Mouse (Mus musculus) embryonic facial prominence, embryonic 14.5 days (tissue): ENCODE data around the gene Agrn. TPM values are rescaled to one million over a fixed set of nuclear protein-coding genes. Genes with fewer than 3 reads are reported as not detected.

ENCODE experiments used
- ATAC-seq: fragments of 200-750 bp; cut with Nextera tagmentation; 2 replicates; pipeline ENCODE4 v1.8.0; 2017; ENCODE audit warnings: low read depth, moderate number of reproducible peaks, moderate TSS enrichment
- DNase-seq: peaks from one replicate; pipeline ENCODE4 v3.0.0-alpha.2; 2015; ENCODE audit warnings: low spot score
- H3K27ac ChIP-seq: fragments of 300-500 bp; sonication (generic); replicated peaks from 2 replicates; pipeline ENCODE4 v1.5.1; 2014; ENCODE audit warnings: low read depth, mild to moderate bottlenecking, low read length, moderate library complexity
- H3K27me3 ChIP-seq: fragments of 300-500 bp; sonication (generic); replicated peaks from 2 replicates; pipeline ENCODE4 v1.6.1; 2014; ENCODE audit warnings: low read length; ENCODE audit not compliant: control insufficient read depth, insufficient read depth
- H3K36me3 ChIP-seq: fragments of 300-500 bp; sonication (generic); 2 replicates; pipeline ENCODE4 v1.6.1; 2014; ENCODE audit warnings: low read length, mixed read lengths; ENCODE audit not compliant: control insufficient read depth, insufficient read depth
- H3K4me1 ChIP-seq: fragments of 300-500 bp; sonication (generic); 2 replicates; pipeline ENCODE4 v1.6.1; 2014; ENCODE audit warnings: antibody characterized with exemption, low read length; ENCODE audit not compliant: control insufficient read depth, insufficient read depth
- H3K4me2 ChIP-seq: fragments of 300-500 bp; sonication (generic); 2 replicates; pipeline ENCODE4 v1.6.1; 2014; ENCODE audit warnings: low read depth, mild to moderate bottlenecking, low read length, moderate library complexity, mixed read lengths
- H3K4me3 ChIP-seq: fragments of 300-500 bp; sonication (generic); 2 replicates; pipeline ENCODE4 v1.5.1; 2014; ENCODE audit warnings: low read depth, mild to moderate bottlenecking, low read length
- H3K9ac ChIP-seq: fragments of 300-500 bp; sonication (generic); 2 replicates; pipeline ENCODE4 v1.6.1; 2014; ENCODE audit warnings: low read depth, mild to moderate bottlenecking, low read length, moderate library complexity, mixed read lengths
- H3K9me3 ChIP-seq: fragments of 300-500 bp; sonication (generic); 2 replicates; pipeline ENCODE4 v1.6.1; 2016; ENCODE audit warnings: low read length; ENCODE audit not compliant: control insufficient read depth
- WGBS: fragments of 180-500 bp; shearing (Covaris S2); extraction: QIAGEN DNeasy Blood & Tissue Kit; methylation state at CpG from one replicate; pipeline ENCODE4 v1.1.7; 2014; 5-methylcytosine and 5-hydroxymethylcytosine counted together
- microRNA-seq: library from miRNA; unstranded; fragments of <30 nt; microRNA quantifications from one replicate; pipeline ENCODE4, GENCODE M21; 2016; ENCODE audit warnings: borderline number of aligned reads
- polyA plus RNA-seq: library from polyadenylated mRNA; unstranded; fragments of >200 nt; fragmentation: Nextera tagmentation; extraction: Ambion mirVana; gene quantifications from 2 replicates; pipeline ENCODE4 v1.2.1, GENCODE M21; 2014

Gene Agrn
- polyA plus RNA-seq, 1 experiment from 2014 or later, result 68.4 TPM

DNA sequence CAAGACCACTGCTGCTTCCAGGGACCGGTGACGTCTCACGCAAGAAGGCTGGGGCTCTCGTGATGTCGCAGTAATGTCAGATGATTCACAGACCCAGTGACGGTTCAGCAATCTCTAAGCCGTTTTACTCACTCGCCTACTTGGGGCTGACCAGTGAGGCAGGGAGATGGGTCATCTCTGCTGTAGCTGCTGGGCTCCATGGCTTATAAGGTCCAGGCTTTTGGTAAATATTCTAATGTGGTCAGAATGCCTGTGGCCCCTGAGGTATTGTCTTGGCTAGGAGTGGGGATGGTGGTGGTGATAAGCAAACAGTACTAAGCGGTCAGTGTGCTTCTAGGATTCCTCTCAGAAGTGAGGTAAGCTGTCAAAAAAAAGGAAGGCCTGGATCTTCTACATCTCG, 66.3 kb downstream of the Agrn start:
- Histone ChIP-seq H3K27ac (no peak overlapping the region), H3K27me3 (no peaks in the 10 kb centered on the region), H3K36me3 (peaks cover 5% of the 10 kb centered on the region), H3K4me2 (no peak overlapping the region), H3K4me3 (no peak overlapping the region), H3K9me3 (no peaks in the 10 kb centered on the region), H3K9ac (no peak overlapping the region), H3K4me1 (no peaks in the 10 kb centered on the region)
- no peak for DNase-seq
- ATAC-seq, result no peak
- WGBS, result 70% methylated on average over 10 of the region's 10 CpGs

DNA sequence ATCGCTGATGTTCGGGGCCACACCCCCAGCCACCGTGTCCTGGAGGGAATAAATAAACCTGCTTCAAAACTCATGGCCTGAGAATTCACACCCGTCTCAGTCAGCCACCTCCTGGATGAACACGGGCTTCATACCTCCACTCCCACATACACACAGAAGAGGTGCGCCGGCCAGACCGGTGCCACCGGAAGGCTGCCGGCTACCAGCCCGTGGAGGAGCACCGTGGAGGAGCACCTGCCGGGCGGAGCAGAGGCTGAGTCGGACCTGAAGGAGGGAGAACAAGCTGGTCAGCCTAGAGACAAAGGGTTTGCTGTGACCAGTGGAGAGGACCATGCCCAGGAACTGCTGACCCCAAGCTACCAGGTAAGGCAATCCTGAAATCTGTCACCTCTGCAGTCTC, 66.9 kb downstream of the Agrn start, which contains the start of gene Rnf223:
Rnf223 (plus strand) TSS at position 78 of the 400 bp plus-strand sequence.
- ATAC-seq, result no peak
- WGBS, result 81% methylated on average over 15 of the region's 15 CpGs
- DNase-seq, result no peak

DNA sequence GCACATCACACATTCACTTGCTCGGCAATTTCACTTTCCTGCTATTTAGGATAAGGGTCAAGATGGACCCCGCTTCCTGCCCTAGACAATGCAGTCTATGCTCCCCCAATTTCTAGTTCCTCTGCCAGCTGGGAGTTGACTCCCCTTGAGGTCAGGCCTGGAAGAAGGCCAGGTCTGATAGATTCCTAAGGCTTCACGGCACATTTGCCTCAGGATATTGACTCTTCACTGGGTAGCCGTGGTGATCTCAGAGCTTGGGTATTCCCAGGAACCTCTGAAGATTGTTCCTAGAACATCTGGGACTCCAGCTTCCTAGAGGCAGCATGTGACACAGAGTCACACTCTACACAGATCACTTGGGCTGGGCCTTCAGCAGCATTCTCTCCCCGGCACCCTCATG, 68.5 kb downstream of the Agrn start:
- H3K36me3 ChIP-seq, result peaks cover 27% of the 10 kb centered on the region
- no peak overlapping the region for H3K4me2 ChIP-seq
- DNase-seq, result no peak
- H3K9me3 ChIP-seq, result no peaks in the 10 kb centered on the region
- 76% methylated on average over 5 of the region's 5 CpGs for WGBS
- no peaks in the 10 kb centered on the region for H3K4me1 ChIP-seq
- no peak overlapping the region for H3K4me3 ChIP-seq
- H3K27me3 ChIP-seq, result no peaks in the 10 kb centered on the region
- ATAC-seq, result no peak
- H3K27ac ChIP-seq, result no peak overlapping the region
- H3K9ac ChIP-seq, result no peak overlapping the region

More for the DNA sequence above, 66.9 kb downstream of the Agrn start, which contains the start of gene Rnf223:
- H3K36me3 ChIP-seq, result peaks cover 11% of the 10 kb centered on the region
- H3K4me1 ChIP-seq, result no peaks in the 10 kb centered on the region
- H3K9me3 ChIP-seq, result no peaks in the 10 kb centered on the region
- no peak within 1 kb of the TSS for H3K4me3 ChIP-seq
- no peaks in the 10 kb centered on the region for H3K27me3 ChIP-seq
- no peak within 1 kb of the TSS for H3K9ac ChIP-seq
- H3K27ac ChIP-seq, result no peak within 1 kb of the TSS
- no peak within 1 kb of the TSS for H3K4me2 ChIP-seq

DNA sequence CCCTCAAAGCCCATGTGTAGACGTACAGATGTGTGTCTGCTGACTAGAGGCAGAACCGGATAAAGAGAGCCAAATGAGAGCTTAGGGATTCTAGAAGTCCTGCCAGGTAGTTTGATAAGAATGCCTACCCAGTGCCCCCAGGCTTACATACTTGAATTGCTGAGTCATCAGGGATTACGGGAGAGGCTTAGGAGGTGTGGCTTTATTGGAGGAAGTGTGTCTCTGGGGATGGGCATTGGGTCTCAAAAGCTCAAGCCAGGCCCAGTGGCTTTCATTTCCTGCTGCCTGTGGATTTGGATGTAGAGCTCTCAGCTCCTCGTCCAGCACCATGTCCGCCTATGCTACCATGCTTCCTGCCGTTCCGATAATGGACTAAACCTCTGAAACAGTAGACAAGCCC, 70.4 kb downstream of the Agrn start:
- peak; percentile 38 for DNase-seq
- no peaks in the 10 kb centered on the region for H3K27me3 ChIP-seq
- ATAC-seq, result no peak
- H3K4me3 ChIP-seq, result no peak overlapping the region
- no peak overlapping the region for H3K9ac ChIP-seq
- no peaks in the 10 kb centered on the region for H3K9me3 ChIP-seq
- H3K4me1 ChIP-seq, result no peaks in the 10 kb centered on the region
- peaks cover 46% of the 10 kb centered on the region for H3K36me3 ChIP-seq
- no peak overlapping the region for H3K4me2 ChIP-seq
- H3K27ac ChIP-seq, result no peak overlapping the region
- WGBS, result 89% methylated on average over 7 of the region's 7 CpGs

DNA sequence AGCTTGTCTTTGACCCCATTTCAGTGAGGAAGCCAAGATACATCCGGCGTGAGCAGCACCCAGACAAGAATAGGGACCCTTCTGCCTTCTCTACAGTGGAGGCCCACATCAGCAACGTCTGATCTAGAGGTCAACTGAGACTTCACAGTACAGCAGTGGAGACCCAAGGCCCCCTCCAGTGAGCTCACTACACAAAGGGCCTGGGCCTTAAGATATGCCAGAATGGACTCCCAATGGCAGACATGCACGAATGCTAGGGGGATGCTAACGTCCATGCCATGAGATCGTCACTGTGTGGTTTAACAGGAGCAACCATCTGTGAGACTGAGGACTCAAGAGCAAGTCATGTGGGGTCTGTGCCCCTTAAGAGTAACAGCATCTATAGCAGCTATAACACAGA, 71.9 kb downstream of the Agrn start:
- DNase-seq, result no peak
- Histone ChIP-seq H3K4me3 (no peak overlapping the region), H3K4me2 (no peak overlapping the region), H3K4me1 (no peaks in the 10 kb centered on the region), H3K9me3 (no peaks in the 10 kb centered on the region), H3K36me3 (peaks cover 59% of the 10 kb centered on the region), H3K9ac (no peak overlapping the region), H3K27me3 (no peaks in the 10 kb centered on the region), H3K27ac (no peak overlapping the region)
- 97% methylated on average over 6 of the region's 6 CpGs for WGBS
- ATAC-seq, result no peak

DNA sequence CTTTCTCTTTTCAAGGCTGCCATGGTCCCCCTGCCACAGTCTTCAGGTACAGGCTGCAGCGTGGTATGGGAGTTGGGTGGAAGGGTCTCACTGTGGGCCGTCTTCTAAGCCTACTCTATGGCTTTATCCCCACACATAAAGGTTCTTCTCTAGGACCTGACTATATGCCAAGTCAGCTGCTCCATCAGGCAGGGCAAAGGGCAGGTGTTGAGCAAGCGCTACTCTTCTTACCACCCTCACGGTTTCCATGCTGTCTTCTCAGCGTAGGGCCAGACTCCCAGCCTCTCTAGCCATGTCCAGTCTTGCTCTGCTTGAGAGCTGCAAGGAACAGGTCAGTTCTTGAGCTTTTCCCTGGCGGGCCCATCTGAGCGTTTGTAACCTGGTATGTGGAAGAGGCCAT, 73.2 kb downstream of the Agrn start:
- Histone ChIP-seq H3K36me3 (peaks cover 72% of the 10 kb centered on the region), H3K4me1 (no peaks in the 10 kb centered on the region), H3K4me3 (no peak overlapping the region), H3K4me2 (no peak overlapping the region), H3K27me3 (no peaks in the 10 kb centered on the region), H3K27ac (no peak overlapping the region), H3K9ac (no peak overlapping the region), H3K9me3 (no peaks in the 10 kb centered on the region)
- WGBS, result 95% methylated on average over 7 of the region's 7 CpGs
- DNase-seq (no peak), ATAC-seq (no peak)

Small RNAs within 50 kb of the gene (microRNA-seq; reads per million reads assigned to microRNA genes)
- 2.5 reads per million, percentile 11 among the genes with 10 or more reads in this experiment for gene Mir7658

Other genes with a start within 250 kb of the Agrn start
- gene C1qtnf12, start 235.2 kb downstream of the Agrn start, polyA plus RNA-seq, result 49.9 and 52.7 TPM in 2 replicates
- gene B3galt6, start 204.8 kb downstream of the Agrn start, polyA plus RNA-seq, result 14.7 and 17.5 TPM in 2 replicates
- gene Sdf4, start 204.6 kb downstream of the Agrn start, polyA plus RNA-seq, result 164 and 181 TPM in 2 replicates
- 0.25 and 0.42 TPM in 2 replicates for gene Tnfrsf4, start 183.6 kb downstream of the Agrn start, polyA plus RNA-seq
- gene Tnfrsf18, start 171.3 kb downstream of the Agrn start, polyA plus RNA-seq, result 2.7 and 3.1 TPM in 2 replicates
- 1.2 and 2.8 TPM in 2 replicates for gene Ttll10, start 138.1 kb downstream of the Agrn start, polyA plus RNA-seq
- gene 9430015G10Rik, start 87.5 kb downstream of the Agrn start, polyA plus RNA-seq, result 26.6 and 30.9 TPM in 2 replicates
- 0.31 and 0.45 TPM in 2 replicates for gene Rnf223, start 67.0 kb downstream of the Agrn start, polyA plus RNA-seq
- gene Isg15, start 3.3 kb upstream of the Agrn start, polyA plus RNA-seq, result 0.67 and 1.2 TPM in 2 replicates
- gene AW011738, start 5.8 kb upstream of the Agrn start, polyA plus RNA-seq, result 0.74 and 0.79 TPM in 2 replicates
- 1.5 and 2.2 TPM in 2 replicates for gene Perm1, start 18.4 kb upstream of the Agrn start, polyA plus RNA-seq
- gene Plekhn1, start 37.4 kb upstream of the Agrn start, polyA plus RNA-seq, result 23.9 and 25.8 TPM in 2 replicates
- 56.5 and 59.5 TPM in 2 replicates for gene Noc2l, start 38.5 kb upstream of the Agrn start, polyA plus RNA-seq
- gene Samd11, start 58.2 kb upstream of the Agrn start, polyA plus RNA-seq, result 0.35 and 0.56 TPM in 2 replicates
- not detected in 2 replicates for gene Vmn2r-ps159, start 133.6 kb upstream of the Agrn start, polyA plus RNA-seq